18 mouse cellular contexts compared by ENCODE assay signal in genomic region chr12:58454828-58455227, GRCm38 (mm10).
"Had no signal": no experiment of that assay in that cellular context is flagged by ENCODE, and none has a peak within 500 bp of the region (broad histone marks: within the 10 kb centered on the region; RNA-seq: fewer than 3 reads in every experiment).

No protein-coding gene starts in this region.

- H3K4me1 ChIP-seq: limb, embryonic 12.5 days; limb, embryonic 15.5 days; midbrain, embryonic 12.5 days; neural tube, embryonic 13.5 days; stomach, embryonic 15.5 days had no signal

- H3K4me3 ChIP-seq: layer of hippocampus, adult 2 months; left cerebral cortex, adult 2 months; limb, embryonic 12.5 days; limb, embryonic 15.5 days; midbrain, embryonic 12.5 days; myocyte; neural tube, embryonic 13.5 days; stomach, embryonic 15.5 days had no signal

- H3K27ac ChIP-seq: layer of hippocampus, adult 2 months; left cerebral cortex, adult 2 months; limb, embryonic 12.5 days; limb, embryonic 15.5 days; liver, embryonic 14.5 days; macrophage; midbrain, embryonic 12.5 days; neural tube, embryonic 13.5 days; stomach, embryonic 15.5 days had no signal

- DNase-seq: kidney, adult 18-20 months; kidney, adult 9 months; kidney, postnatal 14 days; liver, postnatal 0 days; lung, embryonic 14.5 days; retina, postnatal 1 day; spleen, adult 18-20 months; thymus, postnatal 25 days had no signal
